7 mouse cellular contexts compared by ENCODE assay signal in genomic region chr9:105827791-105828385, GRCm38 (mm10). TPM values are rescaled to one million over a fixed set of nuclear protein-coding genes. Genes with fewer than 3 reads are reported as not detected.
A peak's percentile ranks its signal among the peaks of the same experiment; 100 is the strongest.
DNase-seq lines count a peak whose midpoint lies in the region; ATAC-seq and TF ChIP-seq lines count a peak whose summit lies in the region.

Col6a6 (minus strand) TSS chr9:105828160.

- no peaks in the 10 kb centered on the region for H3K9me3 ChIP-seq in E14TG2a.4 (ENCODE audit: low read length)
- no peaks in the 10 kb centered on the region for H3K9me3 ChIP-seq in heart, embryonic 14.5 days (ENCODE audit: control insufficient read depth, low read length)
- no peaks in the 10 kb centered on the region for H3K9me3 ChIP-seq in limb, embryonic 11.5 days (ENCODE audit: control insufficient read depth, low read length)
- H3K9me3 ChIP-seq in liver, embryonic 12.5 days (replicated peaks), result no peaks in the 10 kb centered on the region

- peak; percentile 28 for DNase-seq in ZHBTc4 (ENCODE audit: low read depth, low spot score)
- peak; percentile 23 for DNase-seq in limb, embryonic 11.5 days (ENCODE audit: low spot score)
- DNase-seq in natural killer cell, adult 2 months (ENCODE audit: low spot score in 2 of 2), result no peak
- DNase-seq in cerebellum, postnatal 25 days, result no peak

- H3K4me1 ChIP-seq in E14TG2a.4 (replicated peaks; ENCODE audit: low read depth, low read length), result peaks cover 12% of the 10 kb centered on the region
- H3K4me1 ChIP-seq in heart, embryonic 14.5 days (ENCODE audit: control insufficient read depth in 2 of 2, insufficient read depth in 2 of 2, low read length in 2 of 2), result peaks cover 0 to 2% of the 10 kb centered on the region in 2 experiments; a peak in 2 of 4 replicates
- peaks cover 3% of the 10 kb centered on the region; the same call in 1 of the 2 replicates for H3K4me1 ChIP-seq in limb, embryonic 11.5 days (ENCODE audit: control insufficient read depth, insufficient read depth, low read length)
- H3K4me1 ChIP-seq in liver, embryonic 12.5 days, result no peaks in the 10 kb centered on the region

- H3K4me3 ChIP-seq in E14TG2a.4 (replicated peaks; ENCODE audit: low read length), result peak within 1 kb of the TSS; percentile 64
- H3K4me3 ChIP-seq in heart, embryonic 14.5 days (ENCODE audit: control insufficient read depth in 1 of 2, insufficient read depth in 1 of 2, low read depth in 1 of 2, low read length in 2 of 2), result peak within 1 kb of the TSS; percentile 22 to 31; a peak in 3 of 4 replicates
- H3K4me3 ChIP-seq in limb, embryonic 11.5 days (ENCODE audit: low read depth, low read length), result peak within 1 kb of the TSS; percentile 9; the same call in 1 of the 2 replicates
- H3K4me3 ChIP-seq in liver, embryonic 12.5 days, result no peak within 1 kb of the TSS

- H3K27me3 ChIP-seq in E14TG2a.4 (ENCODE audit: insufficient read depth, low read length), result peaks cover 38% of the 10 kb centered on the region
- H3K27me3 ChIP-seq in heart, embryonic 14.5 days (ENCODE audit: control insufficient read depth, insufficient read depth, low read length), result peaks cover 10% of the 10 kb centered on the region
- no peaks in the 10 kb centered on the region for H3K27me3 ChIP-seq in limb, embryonic 11.5 days (ENCODE audit: control insufficient read depth, insufficient read depth, low read length)
- peaks cover 13% of the 10 kb centered on the region for H3K27me3 ChIP-seq in liver, embryonic 12.5 days (replicated peaks)

- 9% methylated on average over 20 of the region's 20 CpGs for WGBS in heart, embryonic 14.5 days
- WGBS in limb, embryonic 11.5 days, result 12% methylated on average over 20 of the region's 20 CpGs
- 23% methylated on average over 20 of the region's 20 CpGs for WGBS in liver, embryonic 12.5 days (ENCODE audit: insufficient replicate concordance)

- no peaks in the 10 kb centered on the region for H3K36me3 ChIP-seq in E14TG2a.4 (ENCODE audit: insufficient read depth, low read length)
- no peaks in the 10 kb centered on the region for H3K36me3 ChIP-seq in heart, embryonic 14.5 days (ENCODE audit: control insufficient read depth, insufficient read depth, low read length)
- no peaks in the 10 kb centered on the region for H3K36me3 ChIP-seq in limb, embryonic 11.5 days (ENCODE audit: control insufficient read depth, insufficient read depth, low read length)
- no peaks in the 10 kb centered on the region for H3K36me3 ChIP-seq in liver, embryonic 12.5 days

- H3K9ac ChIP-seq in heart, embryonic 14.5 days (ENCODE audit: low read length), result peak within 1 kb of the TSS; percentile 64; the same call in 1 of the 2 replicates
- H3K9ac ChIP-seq in limb, embryonic 11.5 days (ENCODE audit: low read length), result no peak within 1 kb of the TSS
- no peak within 1 kb of the TSS for H3K9ac ChIP-seq in liver, embryonic 12.5 days

- peak within 1 kb of the TSS; percentile 63 for H3K4me2 ChIP-seq in heart, embryonic 14.5 days (ENCODE audit: low read length)
- peak within 1 kb of the TSS; percentile 34; the same call in 1 of the 2 replicates for H3K4me2 ChIP-seq in limb, embryonic 11.5 days (ENCODE audit: low read depth, severe bottlenecking)
- H3K4me2 ChIP-seq in liver, embryonic 12.5 days, result no peak within 1 kb of the TSS

- H3K27ac ChIP-seq in heart, embryonic 14.5 days (replicated peaks in 1 of 2; ENCODE audit: control insufficient read depth in 1 of 2, insufficient read depth in 1 of 2, low read depth in 2 of 2, low read length in 2 of 2), result peak within 1 kb of the TSS; percentile 19 to 37; a peak in 2 of 4 replicates
- H3K27ac ChIP-seq in limb, embryonic 11.5 days (replicated peaks; ENCODE audit: low read depth, low read length), result no peak within 1 kb of the TSS
- no peak within 1 kb of the TSS for H3K27ac ChIP-seq in liver, embryonic 12.5 days

- no peak for ATAC-seq in heart, embryonic 14.5 days (ENCODE audit: insufficient number of reproducible peaks, insufficient read depth, low FRiP score, low read depth)
- no peak for ATAC-seq in limb, embryonic 11.5 days (ENCODE audit: insufficient number of reproducible peaks, low FRiP score, low TSS enrichment, low read depth)
- ATAC-seq in liver, embryonic 12.5 days, result no peak

- TF ChIP-seq CTCF in E14TG2a.4 (conservative IDR thresholded peaks at IDR 0.05; ENCODE audit: low read length), result no peak

RNA-seq across cellular contexts. Expression of gene Col6a6, which starts in this region (rescaled TPM):
- polyA plus RNA-seq in heart, embryonic 14.5 days (2014; fragmentation: Nextera tagmentation; extraction: Ambion mirVana), result 4.2 and 5.3 TPM in 2 replicates
- 0.23 and 0.37 TPM in 2 replicates for polyA plus RNA-seq in limb, embryonic 11.5 days (2014; fragmentation: Nextera tagmentation; extraction: Ambion mirVana)
- 0.13 and 0.19 TPM in 2 replicates for polyA plus RNA-seq in liver, embryonic 12.5 days (2016; fragmentation: Nextera tagmentation; extraction: Ambion mirVana)

Comparison
In these comparisons a context has a peak if more than half of its experiments do, and no peak if none do; other contexts are left out.
1. Peak in DNase-seq, H3K4me3 ChIP-seq and H3K4me2 ChIP-seq in limb, embryonic 11.5 days; RNA of the gene not detected or under 1 TPM.
2. H3K27ac ChIP-seq: peak in heart, embryonic 14.5 days (2 of 2); none in limb, embryonic 11.5 days (single experiment) and liver, embryonic 12.5 days (single experiment).